11 mouse cellular contexts compared by ENCODE assay signal in genomic region chr5:144514738-144515137, GRCm38 (mm10). TPM values are rescaled to one million over a fixed set of nuclear protein-coding genes. Genes with fewer than 3 reads are reported as not detected.
DNase-seq lines count a peak whose midpoint lies in the region; ATAC-seq and TF ChIP-seq lines count a peak whose summit lies in the region.
"Had no signal": no experiment of that assay in that cellular context is flagged by ENCODE, and none has a peak within 500 bp of the region (broad histone marks: within the 10 kb centered on the region; RNA-seq: fewer than 3 reads in every experiment).

No protein-coding gene starts in this region.

- H3K27me3 ChIP-seq in liver, adult 2 months (ENCODE audit: control insufficient read depth, insufficient read depth, low read length), result no peaks in the 10 kb centered on the region
- no peaks in the 10 kb centered on the region for H3K27me3 ChIP-seq in liver, embryonic 11.5 days (replicated peaks; ENCODE audit: control insufficient read depth, insufficient read depth, low read length)
- H3K27me3 ChIP-seq: limb, embryonic 15.5 days had no signal

- TF ChIP-seq CTCF in liver, adult 2 months (IDR thresholded peaks at IDR 0.05; ENCODE audit: low read depth, low read length), result peak; percentile 26; the same call in 1 of the 2 replicates
- 0 out of 2 replicates have a peak, but pooled peaks have one; percentile 10 for TF ChIP-seq CTCF in bone marrow, adult 2 months (IDR thresholded peaks at IDR 0.05; ENCODE audit: control insufficient read depth, insufficient read depth, low read length)

- no peak overlapping the region for H3K9ac ChIP-seq in liver, adult 2 months (ENCODE audit: low read depth, low read length)
- no peak overlapping the region for H3K9ac ChIP-seq in liver, embryonic 11.5 days (ENCODE audit: low read depth, low read length)
- H3K9ac ChIP-seq: limb, embryonic 15.5 days had no signal

- WGBS in liver, adult 2 months, result 70% methylated on average over 6 of the region's 6 CpGs
- 52% methylated on average over 6 of the region's 6 CpGs for WGBS in liver, embryonic 11.5 days
- 63% methylated on average over 6 of the region's 6 CpGs for WGBS in bone marrow, adult 2 months

- H3K4me1 ChIP-seq in liver, adult 2 months (ENCODE audit: control insufficient read depth, insufficient read depth, low read length), result no peaks in the 10 kb centered on the region
- H3K4me1 ChIP-seq in liver, embryonic 11.5 days (replicated peaks; ENCODE audit: control insufficient read depth, insufficient read depth, low read length), result no peaks in the 10 kb centered on the region
- H3K4me1 ChIP-seq in bone marrow, adult 2 months (ENCODE audit: control insufficient read depth, insufficient read depth, low read length), result no peaks in the 10 kb centered on the region
- H3K4me1 ChIP-seq: heart, embryonic 10.5 days; limb, embryonic 15.5 days had no signal

- no peak for TF ChIP-seq POLR2A in liver, adult 2 months (IDR thresholded peaks at IDR 0.05; ENCODE audit: extremely low read depth, insufficient read depth, low read length)
- no peak for TF ChIP-seq POLR2A in bone marrow, adult 2 months (IDR thresholded peaks at IDR 0.05; ENCODE audit: borderline replicate concordance, control insufficient read depth, low read depth, low read length)

- DNase-seq in cerebellum, postnatal 14 days, result peak; percentile 16 to 40
- no peak for DNase-seq in cerebellum, adult 9-10 months
- DNase-seq in liver, adult 2 months (ENCODE audit: extremely low read depth, low read depth, low spot score), result no peak
- no peak for DNase-seq in liver, embryonic 11.5 days (ENCODE audit: low spot score)
- DNase-seq in retina, embryonic 14.5 days (ENCODE audit: low spot score), result peak; percentile 34
- no peak for DNase-seq in cerebellum, postnatal 36 days
- DNase-seq: kidney, postnatal 10 days had no signal

- H3K27ac ChIP-seq in liver, adult 2 months (replicated peaks; ENCODE audit: insufficient read depth, low read depth, low read length), result no peak overlapping the region
- H3K27ac ChIP-seq in liver, embryonic 11.5 days (ENCODE audit: low read depth, low read length), result no peak overlapping the region
- no peak overlapping the region for H3K27ac ChIP-seq in bone marrow, adult 2 months (ENCODE audit: control insufficient read depth, insufficient read depth, low read depth, low read length, poor library complexity)
- H3K27ac ChIP-seq: heart, embryonic 10.5 days; limb, embryonic 15.5 days had no signal

- no peaks in the 10 kb centered on the region for H3K36me3 ChIP-seq in liver, adult 2 months (ENCODE audit: control insufficient read depth, insufficient read depth, low read length)
- H3K36me3 ChIP-seq in liver, embryonic 11.5 days (ENCODE audit: control insufficient read depth, insufficient read depth, low read length), result no peaks in the 10 kb centered on the region
- H3K36me3 ChIP-seq: heart, embryonic 10.5 days; limb, embryonic 15.5 days had no signal

- H3K79me2 ChIP-seq in liver, adult 2 months (ENCODE audit: control insufficient read depth, insufficient read depth, low read length), result no peaks in the 10 kb centered on the region

- H3K9me3 ChIP-seq in liver, embryonic 11.5 days (ENCODE audit: control insufficient read depth, low read length), result no peaks in the 10 kb centered on the region
- H3K9me3 ChIP-seq: heart, embryonic 10.5 days; limb, embryonic 15.5 days had no signal

- H3K4me3 ChIP-seq in liver, adult 2 months (ENCODE audit: insufficient read depth, low read depth, low read length), result no peak overlapping the region
- H3K4me3 ChIP-seq in liver, embryonic 11.5 days (ENCODE audit: low read depth, low read length), result no peak overlapping the region
- H3K4me3 ChIP-seq in bone marrow, adult 2 months (replicated peaks; ENCODE audit: control insufficient read depth, low read depth, low read length), result no peak overlapping the region
- H3K4me3 ChIP-seq: heart, embryonic 10.5 days; limb, embryonic 15.5 days had no signal

- no peak for ATAC-seq in liver, embryonic 11.5 days (replicated peaks; ENCODE audit: low FRiP score)
- ATAC-seq in megakaryocyte, adult 5-6 weeks (ENCODE audit: poor library complexity, severe bottlenecking), result no peak

- H3K4me2 ChIP-seq in liver, embryonic 11.5 days, result no peak overlapping the region
- H3K4me2 ChIP-seq: limb, embryonic 15.5 days had no signal

RNA-seq across cellular contexts. Expression of gene Nptx2, which starts 31.0 kb away (rescaled TPM):
- 0.09 TPM in 1 of 2 replicates, not detected in the other for total RNA-seq in liver, adult 2 months (2014; rRNA removed)
- 0.05 TPM in 1 of 2 replicates, not detected in the other for polyA plus RNA-seq in liver, adult 2 months (2012; rRNA removed)
- 0.07 TPM in 1 of 2 replicates, not detected in the other for polyA plus RNA-seq in liver, embryonic 11.5 days (2014; fragmentation: Nextera tagmentation; extraction: Ambion mirVana)
- polyA plus RNA-seq in bone marrow, adult 2 months (2011; ENCODE audit: insufficient read depth, insufficient read length, low replicate concordance, missing spikeins), result 1.4 TPM in 1 of 2 replicates, not detected in the other
- not detected in 2 replicates for total RNA-seq in megakaryocyte, adult 5-6 weeks (2015)
- not detected in 2 replicates for total RNA-seq in megakaryocyte, adult 5-6 weeks (2017)

Comparison
In these comparisons a context has a peak if more than half of its experiments do, and no peak if none do; other contexts are left out.
1. DNase-seq: peak in cerebellum, postnatal 14 days (2 of 2) and retina, embryonic 14.5 days (single experiment); none in cerebellum, adult 9-10 months (single experiment), liver, adult 2 months (single experiment), liver, embryonic 11.5 days (single experiment) and cerebellum, postnatal 36 days (0 of 2).